Mouse (Mus musculus) midbrain, embryonic 15.5 days (tissue): ENCODE measurements at regions not wholly inside any gene's neighbourhood (a gene's known extent, or its start where the extent isn't known, plus 50 kb on each side); places are given as distances from the start of the nearest gene placed in this dataset.

ENCODE experiments used
- ATAC-seq: fragments of 200-750 bp; cut with Nextera tagmentation; replicated peaks from 2 replicates; pipeline ENCODE4 v1.8.0; 2017; ENCODE audit warnings: moderate TSS enrichment
- H3K27ac ChIP-seq: fragments of 300-500 bp; sonication (generic); 2 replicates; pipeline ENCODE4 v1.5.1; 2015; ENCODE audit warnings: mild to moderate bottlenecking, inconsistent platforms
- H3K27me3 ChIP-seq: fragments of 300-500 bp; sonication (generic); replicated peaks from 2 replicates; pipeline ENCODE4 v1.6.1; 2015; ENCODE audit warnings: inconsistent platforms
- H3K36me3 ChIP-seq: fragments of 300-500 bp; sonication (generic); replicated peaks from 2 replicates; pipeline ENCODE4 v1.6.1; 2015; ENCODE audit warnings: inconsistent platforms
- H3K4me1 ChIP-seq: fragments of 300-500 bp; sonication (generic); 2 replicates; pipeline ENCODE4 v1.6.1; 2015; ENCODE audit warnings: inconsistent platforms
- H3K4me2 ChIP-seq: fragments of 300-500 bp; sonication (generic); 2 replicates; pipeline ENCODE4 v1.6.1; 2015; ENCODE audit warnings: inconsistent platforms, mild to moderate bottlenecking, moderate library complexity
- H3K4me3 ChIP-seq: fragments of 300-500 bp; sonication (generic); 2 replicates; pipeline ENCODE4 v1.5.1; 2015; ENCODE audit warnings: mild to moderate bottlenecking, inconsistent platforms
- H3K9ac ChIP-seq: fragments of 300-500 bp; sonication (generic); 2 replicates; pipeline ENCODE4 v1.6.1; 2015; ENCODE audit warnings: mild to moderate bottlenecking, inconsistent platforms
- H3K9me3 ChIP-seq: fragments of 300-500 bp; sonication (generic); 2 replicates; pipeline ENCODE4 v1.6.1; 2016; ENCODE audit warnings: inconsistent platforms
- WGBS: fragments of 180-500 bp; shearing (Covaris S2); methylation state at CpG from one replicate; pipeline ENCODE4 v1.1.7; 2015; ENCODE audit warnings: mixed read lengths; 5-methylcytosine and 5-hydroxymethylcytosine counted together

DNA sequence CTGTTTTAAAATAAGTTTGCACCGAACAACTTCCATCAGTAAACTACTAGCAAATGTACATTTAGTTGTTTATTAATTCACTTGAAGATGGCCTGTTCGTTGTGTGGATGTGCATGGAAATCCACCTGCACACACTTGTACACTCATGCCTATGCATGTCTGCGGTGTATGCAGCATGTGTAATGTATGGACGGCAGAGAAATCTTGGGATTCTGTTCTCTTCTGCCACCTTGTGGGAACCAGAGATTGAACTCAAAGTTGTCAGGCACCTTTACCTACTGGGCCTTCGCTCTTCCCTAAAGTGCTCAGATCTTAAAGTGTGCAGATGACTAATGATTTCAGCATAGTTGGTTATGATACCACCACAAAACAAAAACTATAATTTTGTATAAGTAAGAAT lies 137.4 kb downstream of the Kitl start:
- H3K27ac ChIP-seq: no peak overlapping the region
- H3K9ac ChIP-seq: no peak overlapping the region
- no peak overlapping the region for H3K4me3 ChIP-seq
- H3K9me3 ChIP-seq: no peaks in the 10 kb centered on the region
- H3K27me3 ChIP-seq: no peaks in the 10 kb centered on the region
- peak; percentile 90 for ATAC-seq
- H3K4me1 ChIP-seq: no peaks in the 10 kb centered on the region
- 47% methylated on average over 5 of the region's 5 CpGs for WGBS
- H3K36me3 ChIP-seq: no peaks in the 10 kb centered on the region
- no peak overlapping the region for H3K4me2 ChIP-seq

- H3K4me3 ChIP-seq: no peak overlapping the region
- no peaks in the 10 kb centered on the region for H3K9me3 ChIP-seq
- 86% methylated on average over 3 of the region's 3 CpGs for WGBS
- no peak overlapping the region for H3K27ac ChIP-seq
- no peaks in the 10 kb centered on the region for H3K4me1 ChIP-seq
- H3K9ac ChIP-seq: no peak overlapping the region
- H3K4me2 ChIP-seq: no peak overlapping the region
- no peaks in the 10 kb centered on the region for H3K27me3 ChIP-seq
- H3K36me3 ChIP-seq: no peaks in the 10 kb centered on the region
- ATAC-seq: no peak
These were observed 137.9 kb downstream of the Kitl start for GRCm38 (mm10) chr10:100153311-100153710.

GRCm38 (mm10) chr10:100155566-100155965 lies 140.1 kb downstream of the Kitl start:
- 89% methylated on average over 2 of the region's 2 CpGs for WGBS
- Histone ChIP-seq H3K9me3 (no peaks in the 10 kb centered on the region), H3K36me3 (no peaks in the 10 kb centered on the region), H3K4me1 (no peaks in the 10 kb centered on the region), H3K27ac (no peak overlapping the region), H3K4me3 (no peak overlapping the region), H3K4me2 (no peak overlapping the region), H3K27me3 (no peaks in the 10 kb centered on the region), H3K9ac (no peak overlapping the region)
- ATAC-seq: no peak

DNA sequence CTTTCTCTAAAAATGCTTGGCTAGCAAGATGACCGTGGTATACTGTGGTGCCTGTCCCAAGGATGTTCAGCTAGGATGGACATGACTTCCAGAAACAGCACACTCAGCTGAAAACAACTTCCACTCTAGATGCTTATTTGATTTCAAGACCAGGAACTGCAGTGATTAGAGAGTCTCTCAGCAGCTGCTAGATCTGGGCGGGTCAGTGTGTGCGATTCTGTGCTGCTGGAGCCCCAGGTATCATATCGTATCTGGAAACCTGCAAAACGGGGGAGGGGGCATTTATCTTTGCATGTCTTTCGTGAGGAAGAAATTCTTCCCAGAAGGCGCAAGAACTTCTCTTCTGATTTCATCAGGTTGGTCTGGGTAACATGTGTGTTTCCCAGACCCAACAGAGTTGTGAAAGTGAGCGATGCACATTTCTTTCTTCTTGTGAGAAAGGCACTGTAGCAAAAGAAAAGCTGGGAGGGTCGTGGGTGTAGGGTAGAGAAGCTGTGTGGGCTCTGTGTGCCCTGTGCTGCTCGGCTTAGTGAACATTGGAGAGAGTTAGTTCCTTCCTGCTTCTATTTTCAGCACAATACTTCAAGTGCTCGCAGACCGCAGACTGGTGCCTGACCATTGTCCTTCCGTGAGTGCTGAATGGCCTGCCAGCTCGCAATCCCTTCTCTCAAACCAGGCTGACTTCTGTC lies 144.6 kb downstream of the Kitl start:
- no peaks in the 10 kb centered on the region for H3K27me3 ChIP-seq
- no peak overlapping the region for H3K9ac ChIP-seq
- 75% methylated on average over 14 of the region's 14 CpGs for WGBS

GRCm38 (mm10) chr10:100160532-100160852 lies 145.1 kb downstream of the Kitl start:
- H3K9ac ChIP-seq: no peak overlapping the region
- 77% methylated on average over 4 of the region's 4 CpGs for WGBS
- no peak overlapping the region for H3K27ac ChIP-seq
- no peaks in the 10 kb centered on the region for H3K4me1 ChIP-seq
- no peak overlapping the region for H3K4me3 ChIP-seq
- H3K4me2 ChIP-seq: no peak overlapping the region
- ATAC-seq: no peak
- H3K27me3 ChIP-seq: no peaks in the 10 kb centered on the region
- no peaks in the 10 kb centered on the region for H3K9me3 ChIP-seq
- no peaks in the 10 kb centered on the region for H3K36me3 ChIP-seq

More for the DNA sequence above, 144.6 kb downstream of the Kitl start:
- Histone ChIP-seq H3K27ac (no peak overlapping the region), H3K36me3 (no peaks in the 10 kb centered on the region), H3K4me2 (no peak overlapping the region), H3K4me1 (no peaks in the 10 kb centered on the region), H3K9me3 (no peaks in the 10 kb centered on the region), H3K4me3 (no peak overlapping the region)
- no peak for ATAC-seq

DNA sequence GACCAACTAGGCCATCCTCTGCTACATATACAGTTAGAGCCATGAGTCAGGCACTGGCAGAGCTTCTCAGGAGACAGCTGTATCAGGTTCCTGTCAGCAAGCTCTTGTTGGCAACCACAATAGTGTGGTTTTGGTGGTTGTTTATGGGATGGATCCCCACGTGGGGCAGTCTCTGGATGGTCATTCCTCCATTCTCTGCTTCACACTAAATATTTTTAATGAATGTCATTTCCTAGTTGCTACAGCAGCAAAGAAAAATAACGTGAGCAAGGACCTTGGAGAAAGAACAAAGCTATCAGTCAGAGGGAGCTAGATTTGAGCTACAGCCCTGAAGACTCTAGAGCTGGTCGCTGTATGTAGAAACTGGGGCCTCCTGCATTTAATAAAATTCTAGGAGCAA lies 145.7 kb downstream of the Kitl start:
- Histone ChIP-seq H3K4me3 (no peak overlapping the region), H3K9me3 (no peaks in the 10 kb centered on the region), H3K36me3 (no peaks in the 10 kb centered on the region), H3K9ac (no peak overlapping the region), H3K27ac (no peak overlapping the region), H3K4me1 (no peaks in the 10 kb centered on the region), H3K27me3 (no peaks in the 10 kb centered on the region), H3K4me2 (no peak overlapping the region)
- 74% methylated on average over 3 of the region's 3 CpGs for WGBS
- no peak for ATAC-seq

DNA sequence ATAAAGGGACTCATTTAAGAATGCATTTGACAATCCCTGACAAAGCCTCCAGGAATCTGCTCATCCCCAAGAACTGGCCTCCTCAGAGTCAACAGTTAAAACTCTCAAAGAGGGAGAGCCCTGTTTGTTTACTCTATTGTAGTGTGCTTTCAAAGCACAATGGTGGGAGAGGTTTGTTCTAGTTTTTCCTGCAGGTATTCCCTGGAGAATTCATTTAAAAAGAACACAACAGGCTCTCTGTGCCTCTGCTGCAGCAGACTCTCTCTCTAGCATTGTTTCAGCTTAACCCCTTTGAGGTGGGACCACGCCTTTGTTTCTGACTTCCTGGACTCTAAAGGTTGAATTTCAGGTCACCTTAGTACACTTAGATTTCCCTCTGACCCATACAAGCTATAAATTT lies 149.1 kb downstream of the Kitl start:
- Histone ChIP-seq H3K9ac (no peak overlapping the region), H3K4me3 (no peak overlapping the region), H3K27ac (no peak overlapping the region), H3K9me3 (no peaks in the 10 kb centered on the region), H3K4me2 (no peak overlapping the region), H3K36me3 (no peaks in the 10 kb centered on the region), H3K4me1 (no peaks in the 10 kb centered on the region), H3K27me3 (no peaks in the 10 kb centered on the region)
- WGBS: 69% methylated on average over 1 of the region's 1 CpGs
- ATAC-seq: no peak

GRCm38 (mm10) chr10:100170836-100171235 lies 155.4 kb downstream of the Kitl start:
- Histone ChIP-seq H3K4me2 (no peak overlapping the region), H3K9ac (no peak overlapping the region), H3K9me3 (no peaks in the 10 kb centered on the region), H3K27ac (no peak overlapping the region), H3K36me3 (no peaks in the 10 kb centered on the region), H3K4me3 (no peak overlapping the region), H3K27me3 (no peaks in the 10 kb centered on the region), H3K4me1 (no peaks in the 10 kb centered on the region)
- no peak for ATAC-seq

GRCm38 (mm10) chr10:100197673-100198072 lies 137.8 kb upstream of the Gm4301 start:
- Histone ChIP-seq H3K4me1 (0 out of 2 replicates have a peak, but pooled peaks cover 5% of the 10 kb centered on the region), H3K36me3 (no peaks in the 10 kb centered on the region), H3K9me3 (no peaks in the 10 kb centered on the region), H3K4me3 (no peak overlapping the region), H3K27ac (no peak overlapping the region), H3K27me3 (no peaks in the 10 kb centered on the region), H3K4me2 (no peak overlapping the region), H3K9ac (no peak overlapping the region)
- ATAC-seq: no peak

GRCm38 (mm10) chr10:100199090-100199690 lies 136.3 kb upstream of the Gm4301 start:
- 27% methylated on average over 8 of the region's 8 CpGs for WGBS
- Histone ChIP-seq H3K27ac (no peak overlapping the region), H3K4me2 (no peak overlapping the region), H3K9ac (no peak overlapping the region), H3K36me3 (no peaks in the 10 kb centered on the region), H3K4me1 (0 out of 2 replicates have a peak, but pooled peaks cover 5% of the 10 kb centered on the region), H3K9me3 (no peaks in the 10 kb centered on the region), H3K27me3 (no peaks in the 10 kb centered on the region), H3K4me3 (no peak overlapping the region)
- no peak for ATAC-seq

- Histone ChIP-seq H3K4me3 (no peak overlapping the region), H3K27ac (no peak overlapping the region), H3K4me2 (peak overlapping the region; percentile 27; the same call in 1 of the 2 replicates), H3K9me3 (no peaks in the 10 kb centered on the region), H3K27me3 (no peaks in the 10 kb centered on the region), H3K36me3 (no peaks in the 10 kb centered on the region), H3K9ac (no peak overlapping the region), H3K4me1 (0 out of 2 replicates have a peak, but pooled peaks cover 5% of the 10 kb centered on the region)
- ATAC-seq: 0 out of 2 replicates have a peak, but pooled peaks have one; percentile 63
- 1% methylated on average over 8 of the region's 8 CpGs for WGBS
These were observed 135.0 kb upstream of the Gm4301 start for GRCm38 (mm10) chr10:100200431-100200830.

- Histone ChIP-seq H3K9ac (no peak overlapping the region), H3K4me1 (no peaks in the 10 kb centered on the region), H3K4me2 (no peak overlapping the region), H3K27ac (no peak overlapping the region), H3K9me3 (no peaks in the 10 kb centered on the region), H3K36me3 (no peaks in the 10 kb centered on the region), H3K27me3 (no peaks in the 10 kb centered on the region), H3K4me3 (no peak overlapping the region)
- WGBS: 83% methylated on average over 10 of the region's 10 CpGs
- no peak for ATAC-seq
These were observed 128.6 kb upstream of the Gm4301 start for GRCm38 (mm10) chr10:100206617-100207530.
